Mouse (Mus musculus): Measurements from ENCODE around the gene Ly6g6d.

Gene Ly6g6d

GRCm38 (mm10) chr17:35061299-35061698 is 16.6 kb downstream of the Ly6g6d start:
- TF ChIP-seq GATA4 (IDR thresholded peaks at IDR 0.05; ENCODE audit: insufficient replicate concordance, low read length): no peak

- TF ChIP-seq GATA4 (IDR thresholded peaks at IDR 0.05; ENCODE audit: insufficient replicate concordance, low read length): no peak
Observed at GRCm38 (mm10) chr17:35060737-35061297, 17.0 kb downstream of the Ly6g6d start.

- no peak for TF ChIP-seq GATA4 (IDR thresholded peaks at IDR 0.05; ENCODE audit: insufficient replicate concordance, low read length)
Observed at GRCm38 (mm10) chr17:35060071-35060470, 17.8 kb downstream of the Ly6g6d start.

GRCm38 (mm10) chr17:35058911-35059892 is 18.7 kb downstream of the Ly6g6d start, which contains the start of gene Ddah2:
Ddah2 (plus strand) TSS chr17:35059035.
- TF ChIP-seq GATA4 (IDR thresholded peaks at IDR 0.05; ENCODE audit: insufficient replicate concordance, low read length): no peak

- TF ChIP-seq GATA4 (IDR thresholded peaks at IDR 0.05; ENCODE audit: insufficient replicate concordance, low read length): no peak
Observed at GRCm38 (mm10) chr17:35058316-35058715, 19.5 kb downstream of the Ly6g6d start.

- no peak for TF ChIP-seq GATA4 (IDR thresholded peaks at IDR 0.05; ENCODE audit: insufficient replicate concordance, low read length)
Observed at GRCm38 (mm10) chr17:35057090-35057489, 20.8 kb downstream of the Ly6g6d start.

- TF ChIP-seq GATA4 (IDR thresholded peaks at IDR 0.05; ENCODE audit: insufficient replicate concordance, low read length): no peak
Observed at GRCm38 (mm10) chr17:35055691-35056495, 22.0 kb downstream of the Ly6g6d start.

- TF ChIP-seq GATA4 (IDR thresholded peaks at IDR 0.05; ENCODE audit: insufficient replicate concordance, low read length): no peak
Observed at GRCm38 (mm10) chr17:35052271-35052798, 25.5 kb downstream of the Ly6g6d start.

- peak; percentile 85; the same call in 1 of the 2 replicates for TF ChIP-seq GATA4 (IDR thresholded peaks at IDR 0.05; ENCODE audit: insufficient replicate concordance, low read length)
Observed at GRCm38 (mm10) chr17:35051156-35052086, 26.4 kb downstream of the Ly6g6d start.

- no peak for TF ChIP-seq GATA4 (IDR thresholded peaks at IDR 0.05; ENCODE audit: insufficient replicate concordance, low read length)
Observed at GRCm38 (mm10) chr17:35050126-35050750, 27.6 kb downstream of the Ly6g6d start.

GRCm38 (mm10) chr17:35049561-35050016 is 28.3 kb downstream of the Ly6g6d start, which contains the start of gene Clic1:
Clic1 (plus strand) TSS chr17:35049966.
- TF ChIP-seq GATA4 (IDR thresholded peaks at IDR 0.05; ENCODE audit: insufficient replicate concordance, low read length): peak; percentile 70; the same call in 1 of the 2 replicates

GRCm38 (mm10) chr17:35048932-35049440 is 28.9 kb downstream of the Ly6g6d start:
- TF ChIP-seq GATA4 (IDR thresholded peaks at IDR 0.05; ENCODE audit: insufficient replicate concordance, low read length): no peak

Measured in liver, adult (tissue).